Mouse (Mus musculus) embryonic fibroblast, embryonic 13.5 days (primary cell): Measurements from ENCODE around the gene Pfkl.

Source experiments
- CTCF ChIP-seq: IDR thresholded peaks from 2 replicates; pipeline ENCODE4 v1.5.1; 2011; ENCODE audit warnings: mild to moderate bottlenecking, control low read depth, low read length, moderate library complexity, borderline replicate concordance; ENCODE audit not compliant: insufficient read depth
- POLR2A ChIP-seq: IDR thresholded peaks from 2 replicates; pipeline ENCODE4 v1.6.1; 2011; ENCODE audit warnings: low read depth, mild to moderate bottlenecking, control low read depth, low read length, moderate library complexity

GRCm38 (mm10) chr10:78054633-78055565, 45.0 kb upstream of the Pfkl start:
- TF ChIP-seq CTCF: no peak
- TF ChIP-seq POLR2A: no peak
